Mouse (Mus musculus) kidney, adult 2 months (tissue): ENCODE results near the gene Slfn5.

Experiments used
- CTCF ChIP-seq: fragments of 200-500 bp; conservative IDR thresholded peaks from 2 replicates; pipeline ENCODE4 v1.5.1; 2011; ENCODE audit warnings: low read depth, mild to moderate bottlenecking, control low read depth, low read length, moderate library complexity, mixed read lengths; ENCODE audit not compliant: insufficient read depth, insufficient read length
- POLR2A ChIP-seq: fragments of 200-500 bp; IDR thresholded peaks from one replicate; pipeline ENCODE4 v1.6.1; 2011; ENCODE audit warnings: low read depth, low read length, control low read depth

DNA sequence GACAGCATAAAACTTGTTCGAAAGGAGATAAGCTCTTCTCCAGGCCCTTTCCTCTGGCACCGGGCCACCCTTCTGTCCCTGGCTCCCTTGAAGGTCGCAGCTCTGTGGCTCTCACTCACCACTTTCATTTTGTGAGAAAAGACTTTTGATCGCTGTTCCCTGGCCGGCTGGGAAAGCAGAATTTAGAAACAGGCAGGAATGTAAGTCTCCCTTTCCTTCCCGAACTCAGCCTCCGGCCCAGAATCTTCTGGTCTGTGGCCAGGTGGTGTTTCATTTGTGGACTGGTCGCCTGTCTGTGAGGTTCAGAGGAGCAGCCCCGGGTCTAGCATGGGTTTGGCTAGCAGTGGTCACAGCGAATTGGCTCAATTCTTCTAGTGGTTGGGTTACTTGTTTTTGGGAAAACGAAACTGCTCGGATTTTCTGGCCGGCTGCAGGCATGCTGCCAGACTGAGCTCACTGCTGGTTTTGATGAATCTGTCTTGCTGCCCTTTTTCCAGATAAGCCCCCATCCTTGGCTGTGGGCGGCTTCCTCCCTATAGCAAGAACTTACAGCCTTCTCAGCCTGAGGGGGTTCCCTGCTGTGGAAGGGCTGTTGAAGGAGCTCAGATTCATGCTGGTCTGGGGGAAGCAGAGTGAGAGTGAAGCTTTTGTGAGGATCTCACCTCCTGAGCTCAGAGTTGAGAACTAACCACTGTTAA, 40.5 kb downstream of the Slfn5 start, which contains the start of gene Slfn9:
- TF ChIP-seq CTCF (no peak), POLR2A (no peak)
